12 mouse cellular contexts compared by ENCODE assay signal in the genomic region with DNA sequence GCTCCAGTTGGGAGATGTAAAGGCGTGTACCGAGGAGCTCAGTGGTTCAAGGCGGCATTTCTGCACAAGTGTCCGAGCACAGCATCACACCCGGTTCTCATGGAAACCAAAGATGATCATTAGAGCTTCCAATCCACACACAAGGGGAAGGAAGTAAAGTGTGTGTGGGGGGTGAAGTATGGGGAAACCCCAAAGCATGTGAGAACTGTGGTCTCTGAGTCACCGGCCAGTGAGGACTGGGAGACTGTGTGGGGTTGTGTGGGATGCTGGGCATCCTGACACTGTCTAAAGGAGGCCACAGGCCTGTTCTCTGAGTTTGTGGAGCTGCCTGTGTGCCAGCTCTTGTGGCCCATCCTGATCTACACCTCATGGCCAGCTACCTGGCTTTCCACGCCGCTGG. TPM values are rescaled to one million over a fixed set of nuclear protein-coding genes. Genes with fewer than 3 reads are reported as not detected.
DNase-seq lines count a peak whose midpoint lies in the region.
"Had no signal": no experiment of that assay in that cellular context is flagged by ENCODE, and none has a peak within 500 bp of the region (broad histone marks: within the 10 kb centered on the region; RNA-seq: fewer than 3 reads in every experiment).

No protein-coding gene starts in this region.

- H3K27me3 ChIP-seq in heart, embryonic 10.5 days (ENCODE audit: insufficient read depth, poor library complexity, severe bottlenecking): peaks cover 11% of the 10 kb centered on the region
- H3K27me3 ChIP-seq: stomach, embryonic 15.5 days had no signal

- no peak overlapping the region for H3K4me3 ChIP-seq in heart, embryonic 10.5 days
- H3K4me3 ChIP-seq: stomach, embryonic 15.5 days had no signal

- intact Hi-C loops in heart, postnatal 25 days (cut with DNase I): no loop called here

- H3K27ac ChIP-seq in heart, embryonic 10.5 days: peak overlapping the region; percentile 90

- H3K4me1 ChIP-seq in heart, embryonic 10.5 days: peaks cover 29% of the 10 kb centered on the region

- H3K9me3 ChIP-seq in heart, embryonic 10.5 days: no peaks in the 10 kb centered on the region
- H3K9me3 ChIP-seq: stomach, embryonic 15.5 days had no signal

- DNase-seq in heart, embryonic 10.5 days (ENCODE audit: low spot score): no peak
- DNase-seq in heart, postnatal 25 days (ENCODE audit: low spot score): no peak
- peak; percentile 75 for DNase-seq in 3134 (ENCODE audit: extremely low read depth, insufficient read length, low spot score)
- DNase-seq in T-cell, adult 2 months (ENCODE audit: low spot score): peak; percentile 27
- peak; percentile 73 for DNase-seq in lung, postnatal 36 days
- no peak for DNase-seq in thymus, postnatal 4 days
- DNase-seq in spleen, adult 12 weeks (ENCODE audit: low spot score): no peak
- DNase-seq in adrenal gland, postnatal 25 days: no peak
- DNase-seq: cerebellum, adult 9-11 months had no signal

- no peaks in the 10 kb centered on the region for H3K36me3 ChIP-seq in heart, embryonic 10.5 days
- H3K36me3 ChIP-seq: stomach, embryonic 15.5 days had no signal

- 94% methylated on average over 8 of the region's 8 CpGs for WGBS in heart, embryonic 10.5 days

RNA-seq across cellular contexts. Expression of gene Apeh, which starts 26.3 kb away (rescaled TPM):
- 80.7 and 84.4 TPM in 2 replicates for polyA plus RNA-seq in heart, embryonic 10.5 days (2016; fragmentation: Nextera tagmentation; extraction: Ambion mirVana)
- total RNA-seq in heart, postnatal 25 days (2021): 10 to 100 TPM; 43.1 to 45.4 TPM
- 100 and 123 TPM in 2 replicates for total RNA-seq in adrenal gland, postnatal 25 days (2021)

RNA-seq across cellular contexts. Expression of gene Rnf123, which starts 37.5 kb away (rescaled TPM):
- polyA plus RNA-seq in heart, embryonic 10.5 days (2016; fragmentation: Nextera tagmentation; extraction: Ambion mirVana): 31.8 and 33.1 TPM in 2 replicates
- total RNA-seq in heart, postnatal 25 days (2021): 100 to 1,000 TPM in 1 of 2 experiments, 10 to 100 TPM in 1; 90.1 to 112 TPM
- 85.0 and 87.0 TPM in 2 replicates for total RNA-seq in adrenal gland, postnatal 25 days (2021)

RNA-seq across cellular contexts. Expression of gene Mst1, which starts 40.4 kb away (rescaled TPM):
- 1.6 TPM in 2 replicates for polyA plus RNA-seq in heart, embryonic 10.5 days (2016; fragmentation: Nextera tagmentation; extraction: Ambion mirVana)
- total RNA-seq in heart, postnatal 25 days (2021): not detected
- total RNA-seq in adrenal gland, postnatal 25 days (2021): 0.39 and 2.7 TPM in 2 replicates
- total RNA-seq: gastrocnemius, postnatal 36 days; left cerebral cortex, postnatal 14 days had no signal

Comparison
In these comparisons a context has a peak if more than half of its experiments do, and no peak if none do; other contexts are left out.
1. DNase-seq: peak in 3134 (single experiment), T-cell, adult 2 months (single experiment) and lung, postnatal 36 days (single experiment); none in heart, embryonic 10.5 days (single experiment), heart, postnatal 25 days (single experiment), thymus, postnatal 4 days (single experiment), spleen, adult 12 weeks (single experiment) and adrenal gland, postnatal 25 days (single experiment).